ENCODE assay signal across 9 mouse cellular contexts in genomic region chr2:102106728-102107127, GRCm38 (mm10).
"Had no signal": no experiment of that assay in that cellular context is flagged by ENCODE, and none has a peak within 500 bp of the region (broad histone marks: within the 10 kb centered on the region; RNA-seq: fewer than 3 reads in every experiment).

No protein-coding gene starts in this region.

- H3K9ac ChIP-seq: limb, embryonic 15.5 days; liver, embryonic 12.5 days; lung, embryonic 15.5 days; neural tube, embryonic 12.5 days had no signal

- H3K27me3 ChIP-seq: limb, embryonic 15.5 days; liver, embryonic 12.5 days; lung, embryonic 15.5 days; neural tube, embryonic 12.5 days had no signal

- DNase-seq: layer of hippocampus, postnatal 36 days; left cerebral cortex, postnatal 4 days had no signal

- ATAC-seq: intestine, embryonic 16.5 days; liver, embryonic 12.5 days had no signal

- H3K4me1 ChIP-seq: liver, embryonic 12.5 days; midbrain, embryonic 10.5 days; neural tube, embryonic 12.5 days had no signal

- H3K4me2 ChIP-seq: limb, embryonic 15.5 days; liver, embryonic 12.5 days; lung, embryonic 15.5 days; neural tube, embryonic 12.5 days had no signal

- H3K27ac ChIP-seq: limb, embryonic 15.5 days; liver, embryonic 12.5 days; midbrain, embryonic 10.5 days; neural tube, embryonic 12.5 days; stomach, postnatal 0 days had no signal

- H3K9me3 ChIP-seq: limb, embryonic 15.5 days; liver, embryonic 12.5 days; lung, embryonic 15.5 days; midbrain, embryonic 10.5 days; neural tube, embryonic 12.5 days had no signal

- H3K36me3 ChIP-seq: liver, embryonic 12.5 days had no signal

- H3K4me3 ChIP-seq: limb, embryonic 15.5 days; liver, embryonic 12.5 days; lung, embryonic 15.5 days; midbrain, embryonic 10.5 days; neural tube, embryonic 12.5 days had no signal
